Mouse (Mus musculus): ENCODE measurements around the gene Hist1h3b. TPM values are rescaled to one million over a fixed set of nuclear protein-coding genes. Genes with fewer than 3 reads are reported as not detected.
"Not testable (repeated sequence)": the region's sequence is repeated elsewhere in the genome, so short reads cannot be mapped to it uniquely, and the experiment has no call there.

Gene Hist1h3b
- polyA plus RNA-seq (2015; fragmentation: Nextera tagmentation; extraction: Ambion mirVana): 13.3 and 14.0 TPM in 2 replicates

DNA sequence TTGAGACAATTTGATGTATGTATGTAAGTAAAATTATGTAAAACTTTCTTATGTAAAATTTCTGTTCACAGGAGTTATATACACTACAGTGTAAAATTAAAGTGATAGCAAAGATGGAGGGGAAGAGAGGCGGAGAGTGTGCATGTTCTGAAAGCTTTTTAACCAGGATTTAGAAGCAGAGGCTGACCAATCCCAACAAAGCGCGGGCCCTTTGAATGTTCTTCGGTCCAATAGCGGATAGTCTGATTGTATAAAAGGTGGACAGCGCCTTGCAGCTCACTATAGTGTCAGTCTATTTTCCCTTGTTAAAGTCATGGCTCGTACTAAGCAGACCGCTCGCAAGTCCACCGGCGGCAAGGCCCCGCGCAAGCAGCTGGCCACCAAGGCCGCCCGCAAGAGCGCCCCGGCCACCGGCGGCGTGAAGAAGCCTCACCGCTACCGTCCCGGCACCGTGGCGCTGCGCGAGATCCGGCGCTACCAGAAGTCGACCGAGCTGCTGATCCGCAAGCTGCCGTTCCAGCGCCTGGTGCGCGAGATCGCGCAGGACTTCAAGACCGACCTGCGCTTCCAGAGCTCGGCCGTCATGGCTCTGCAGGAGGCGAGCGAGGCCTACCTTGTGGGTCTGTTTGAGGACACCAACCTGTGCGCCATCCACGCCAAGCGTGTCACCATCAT is at the start of gene Hist1h3b:
Gene Hist1h3b, plus strand, starts transcription at position 201 of the 675 bp plus-strand sequence.
- H3K9me3 ChIP-seq (ENCODE audit: control insufficient read depth, low read length); H3K36me3 ChIP-seq (ENCODE audit: control insufficient read depth, insufficient read depth, low read length); H3K27me3 ChIP-seq (ENCODE audit: control insufficient read depth, insufficient read depth, low read depth, low read length): not testable (repeated sequence)
- peak within 1 kb of the TSS; percentile 98 for H3K27ac ChIP-seq (ENCODE audit: low read length)
- peaks cover 14% of the 10 kb centered on the region for H3K4me1 ChIP-seq (replicated peaks; ENCODE audit: control insufficient read depth, insufficient read depth, low read length)
- H3K4me3 ChIP-seq (ENCODE audit: low read length): peak within 1 kb of the TSS; percentile 49
- under 1% methylated on average over 16 of the region's 47 CpGs for WGBS
- H3K4me2 ChIP-seq (ENCODE audit: low read depth, low read length): peak within 1 kb of the TSS; percentile 65
- peak within 1 kb of the TSS; percentile 67 for H3K9ac ChIP-seq (ENCODE audit: low read length)
- ATAC-seq (ENCODE audit: low read depth): peak; percentile 86

DNA sequence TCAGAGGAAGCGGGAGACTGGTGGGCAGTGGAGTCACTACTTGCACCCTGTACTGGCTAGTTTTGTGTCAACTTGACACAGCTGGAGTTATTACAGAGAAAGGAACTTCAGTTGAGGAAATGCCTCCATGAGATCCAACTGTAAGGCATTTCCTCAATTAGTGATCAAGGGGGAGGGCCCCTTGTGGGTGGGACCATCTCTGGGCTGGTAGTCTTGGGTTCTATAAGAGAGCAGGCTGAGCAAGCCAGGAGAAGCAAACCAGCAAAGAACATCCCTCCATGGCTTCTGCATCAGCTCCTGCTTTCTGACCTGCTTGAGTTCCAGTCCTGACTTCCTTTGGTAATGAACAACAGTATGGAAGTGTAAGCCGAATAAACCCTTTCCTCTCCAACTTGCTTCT is 49.3 kb upstream of the Hist1h3b start:
- not testable (repeated sequence) for H3K4me2 ChIP-seq (ENCODE audit: low read depth, low read length); H3K36me3 ChIP-seq (ENCODE audit: control insufficient read depth, insufficient read depth, low read length); H3K9me3 ChIP-seq (ENCODE audit: control insufficient read depth, low read length); H3K4me3 ChIP-seq (ENCODE audit: low read length); H3K9ac ChIP-seq (ENCODE audit: low read length); H3K27me3 ChIP-seq (ENCODE audit: control insufficient read depth, insufficient read depth, low read depth, low read length); H3K27ac ChIP-seq (ENCODE audit: low read length); ATAC-seq (ENCODE audit: low read depth)
- WGBS: 55% methylated on average over 2 of the region's 2 CpGs
- H3K4me1 ChIP-seq (replicated peaks; ENCODE audit: control insufficient read depth, insufficient read depth, low read length): peaks cover 11% of the 10 kb centered on the region; the same call in 1 of the 2 replicates

DNA sequence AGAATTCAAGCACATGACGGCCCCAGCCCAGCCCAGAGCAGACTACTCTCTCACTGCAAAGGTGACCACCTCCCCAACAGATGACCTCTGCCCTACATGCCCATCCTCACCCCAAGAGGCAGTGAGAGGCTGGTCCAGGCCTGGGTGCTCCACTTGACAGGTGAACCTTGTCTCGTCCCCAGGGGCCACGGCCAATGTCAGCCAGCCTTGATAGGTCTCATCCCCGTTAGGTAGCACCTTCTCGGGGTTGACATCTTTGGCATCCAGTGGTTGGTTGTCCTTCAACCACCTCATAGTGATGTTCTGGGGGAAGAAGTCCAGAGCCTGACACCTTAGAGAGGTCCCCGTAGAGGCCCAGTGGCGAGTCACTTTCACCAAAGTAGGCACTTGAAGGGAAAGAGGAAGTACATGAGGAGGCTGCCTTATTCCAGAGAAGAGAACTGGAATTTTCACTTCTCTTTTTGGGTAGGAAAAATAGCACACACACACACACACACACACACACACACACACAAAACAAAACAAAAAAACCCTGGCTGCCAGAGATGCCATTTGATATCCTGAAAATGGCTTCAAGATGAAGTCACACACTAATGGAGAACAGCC is 46.2 kb upstream of the Hist1h3b start:
- Histone ChIP-seq H3K9ac (ENCODE audit: low read length) (no peak overlapping the region), H3K27me3 (ENCODE audit: control insufficient read depth, insufficient read depth, low read depth, low read length) (no peaks in the 10 kb centered on the region), H3K4me1 (replicated peaks; ENCODE audit: control insufficient read depth, insufficient read depth, low read length) (peaks cover 7% of the 10 kb centered on the region; the same call in 1 of the 2 replicates), H3K4me2 (ENCODE audit: low read depth, low read length) (no peak overlapping the region), H3K9me3 (ENCODE audit: control insufficient read depth, low read length) (no peaks in the 10 kb centered on the region), H3K4me3 (ENCODE audit: low read length) (no peak overlapping the region), H3K27ac (ENCODE audit: low read length) (no peak overlapping the region), H3K36me3 (ENCODE audit: control insufficient read depth, insufficient read depth, low read length) (no peaks in the 10 kb centered on the region)
- WGBS: 84% methylated on average over 7 of the region's 7 CpGs
- no peak for ATAC-seq (ENCODE audit: low read depth)

DNA sequence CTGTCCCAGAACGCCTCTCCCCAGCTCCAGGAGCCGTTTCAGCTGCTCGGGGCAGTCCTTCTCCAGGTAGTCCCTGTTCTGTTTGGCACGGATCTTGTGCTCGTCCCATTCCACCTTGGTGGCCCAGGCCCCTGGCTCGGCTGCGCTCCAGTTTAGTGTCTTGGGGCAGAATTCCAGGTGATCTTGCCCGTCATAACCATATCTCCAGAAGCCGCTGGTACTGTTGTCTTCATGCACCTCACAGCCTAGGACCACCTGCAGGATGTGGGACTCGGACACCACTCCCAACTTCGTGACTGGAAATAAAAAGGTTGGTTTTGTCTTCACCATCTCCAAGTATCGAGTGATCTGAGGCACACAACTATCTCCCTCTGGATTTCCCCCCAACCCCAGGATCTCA is 45.3 kb upstream of the Hist1h3b start:
- Histone ChIP-seq H3K27ac (ENCODE audit: low read length) (no peak overlapping the region), H3K36me3 (ENCODE audit: control insufficient read depth, insufficient read depth, low read length) (no peaks in the 10 kb centered on the region), H3K4me2 (ENCODE audit: low read depth, low read length) (no peak overlapping the region), H3K9me3 (ENCODE audit: control insufficient read depth, low read length) (no peaks in the 10 kb centered on the region), H3K4me1 (replicated peaks; ENCODE audit: control insufficient read depth, insufficient read depth, low read length) (0 out of 2 replicates have a peak, but pooled peaks cover 4% of the 10 kb centered on the region), H3K27me3 (ENCODE audit: control insufficient read depth, insufficient read depth, low read depth, low read length) (no peaks in the 10 kb centered on the region), H3K4me3 (ENCODE audit: low read length) (no peak overlapping the region), H3K9ac (ENCODE audit: low read length) (no peak overlapping the region)
- WGBS: 86% methylated on average over 12 of the region's 12 CpGs
- ATAC-seq (ENCODE audit: low read depth): no peak

DNA sequence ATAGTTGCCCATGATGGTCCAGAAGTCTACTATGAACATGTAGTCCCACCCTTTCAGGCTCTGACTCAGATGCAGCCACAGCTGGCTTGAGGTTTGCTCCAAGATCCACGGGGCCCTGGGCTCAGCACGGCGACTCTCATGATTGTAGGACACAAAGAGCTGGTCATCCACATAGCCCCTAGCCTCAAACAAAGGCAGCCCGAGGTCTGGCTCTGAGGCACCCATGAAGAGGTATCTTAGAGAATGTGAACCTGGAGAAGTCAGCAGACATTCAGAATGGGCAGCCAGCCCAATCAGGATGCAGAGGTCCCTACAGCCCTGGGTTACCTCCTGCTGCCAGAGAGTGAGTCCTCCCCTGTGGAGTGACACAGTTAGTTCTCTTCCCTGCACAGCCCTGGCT is 44.0 kb upstream of the Hist1h3b start:
- Histone ChIP-seq H3K36me3 (ENCODE audit: control insufficient read depth, insufficient read depth, low read length) (no peaks in the 10 kb centered on the region), H3K9me3 (ENCODE audit: control insufficient read depth, low read length) (no peaks in the 10 kb centered on the region), H3K4me2 (ENCODE audit: low read depth, low read length) (no peak overlapping the region), H3K4me3 (ENCODE audit: low read length) (no peak overlapping the region), H3K27ac (ENCODE audit: low read length) (no peak overlapping the region), H3K4me1 (replicated peaks; ENCODE audit: control insufficient read depth, insufficient read depth, low read length) (0 out of 2 replicates have a peak, but pooled peaks cover 4% of the 10 kb centered on the region), H3K27me3 (ENCODE audit: control insufficient read depth, insufficient read depth, low read depth, low read length) (no peaks in the 10 kb centered on the region), H3K9ac (ENCODE audit: low read length) (no peak overlapping the region)
- 89% methylated on average over 4 of the region's 4 CpGs for WGBS
- no peak for ATAC-seq (ENCODE audit: low read depth)

DNA sequence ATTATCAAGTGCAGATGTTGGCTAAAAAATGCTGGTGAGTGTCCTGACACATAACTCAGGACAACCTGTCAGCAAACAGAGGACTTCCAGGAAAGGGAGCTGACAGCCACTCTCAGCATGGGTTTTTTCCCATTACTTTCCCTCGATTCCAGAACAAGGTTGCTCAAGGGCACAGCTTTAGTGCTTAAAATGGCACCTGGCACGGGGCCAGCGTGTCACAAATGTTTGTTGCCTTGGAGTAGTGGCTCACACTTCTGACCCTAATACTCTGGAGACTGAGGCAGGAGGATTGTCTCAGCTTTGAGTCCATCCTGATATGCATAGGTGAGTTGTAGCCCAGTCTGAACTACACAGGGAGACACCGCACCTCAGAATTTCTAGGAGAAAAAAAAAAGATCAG is 43.4 kb upstream of the Hist1h3b start:
- Histone ChIP-seq H3K4me1 (replicated peaks; ENCODE audit: control insufficient read depth, insufficient read depth, low read length) (0 out of 2 replicates have a peak, but pooled peaks cover 4% of the 10 kb centered on the region), H3K27ac (ENCODE audit: low read length) (no peak overlapping the region), H3K36me3 (ENCODE audit: control insufficient read depth, insufficient read depth, low read length) (no peaks in the 10 kb centered on the region), H3K9ac (ENCODE audit: low read length) (no peak overlapping the region), H3K4me2 (ENCODE audit: low read depth, low read length) (no peak overlapping the region), H3K4me3 (ENCODE audit: low read length) (no peak overlapping the region), H3K27me3 (ENCODE audit: control insufficient read depth, insufficient read depth, low read depth, low read length) (no peaks in the 10 kb centered on the region), H3K9me3 (ENCODE audit: control insufficient read depth, low read length) (no peaks in the 10 kb centered on the region)
- no peak for ATAC-seq (ENCODE audit: low read depth)
- 70% methylated on average over 4 of the region's 4 CpGs for WGBS

DNA sequence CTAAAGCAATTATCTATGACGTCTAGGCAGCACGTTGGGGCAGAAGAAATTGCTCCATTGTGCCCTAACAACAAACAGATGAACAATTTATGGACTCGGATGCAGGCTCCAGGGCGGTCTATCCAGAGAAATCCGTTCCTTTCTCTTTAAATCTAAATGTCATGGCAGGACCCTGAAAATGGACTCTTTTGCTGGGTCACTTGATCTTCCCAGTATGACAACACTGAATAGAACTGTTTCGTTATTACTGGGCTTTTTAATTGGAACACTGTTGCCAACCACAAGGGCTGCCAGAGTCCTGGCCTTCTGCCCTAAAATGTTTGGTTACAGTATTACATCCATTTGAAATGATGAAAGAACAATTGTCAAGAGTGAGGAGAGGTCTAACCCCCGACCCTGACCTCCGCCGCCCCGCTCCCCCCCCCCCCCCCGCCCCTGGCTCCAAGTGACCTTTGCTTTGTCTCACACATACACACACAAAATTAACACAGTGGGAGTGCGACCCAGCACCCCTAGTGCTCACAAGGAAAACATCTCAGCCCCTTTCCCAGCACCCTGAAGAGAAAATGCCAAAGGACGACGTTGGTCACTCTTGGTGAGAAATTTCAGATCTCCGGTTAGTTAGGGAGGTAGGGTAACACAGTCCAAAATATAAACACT is 42.2 kb upstream of the Hist1h3b start:
- H3K9ac ChIP-seq (ENCODE audit: low read length): peak overlapping the region; percentile 69
- no peaks in the 10 kb centered on the region for H3K9me3 ChIP-seq (ENCODE audit: control insufficient read depth, low read length)
- H3K4me2 ChIP-seq (ENCODE audit: low read depth, low read length): peak overlapping the region; percentile 78
- no peaks in the 10 kb centered on the region for H3K36me3 ChIP-seq (ENCODE audit: control insufficient read depth, insufficient read depth, low read length)
- ATAC-seq (ENCODE audit: low read depth): peak; percentile 28; the same call in 1 of the 2 replicates
- no peaks in the 10 kb centered on the region for H3K27me3 ChIP-seq (ENCODE audit: control insufficient read depth, insufficient read depth, low read depth, low read length)
- WGBS: 29% methylated on average over 13 of the region's 15 CpGs
- 0 out of 2 replicates have a peak overlapping the region, but pooled peaks have one; percentile 27 for H3K27ac ChIP-seq (ENCODE audit: low read length)
- 0 out of 2 replicates have a peak, but pooled peaks cover 4% of the 10 kb centered on the region for H3K4me1 ChIP-seq (replicated peaks; ENCODE audit: control insufficient read depth, insufficient read depth, low read length)
- peak overlapping the region; percentile 55 for H3K4me3 ChIP-seq (ENCODE audit: low read length)

DNA sequence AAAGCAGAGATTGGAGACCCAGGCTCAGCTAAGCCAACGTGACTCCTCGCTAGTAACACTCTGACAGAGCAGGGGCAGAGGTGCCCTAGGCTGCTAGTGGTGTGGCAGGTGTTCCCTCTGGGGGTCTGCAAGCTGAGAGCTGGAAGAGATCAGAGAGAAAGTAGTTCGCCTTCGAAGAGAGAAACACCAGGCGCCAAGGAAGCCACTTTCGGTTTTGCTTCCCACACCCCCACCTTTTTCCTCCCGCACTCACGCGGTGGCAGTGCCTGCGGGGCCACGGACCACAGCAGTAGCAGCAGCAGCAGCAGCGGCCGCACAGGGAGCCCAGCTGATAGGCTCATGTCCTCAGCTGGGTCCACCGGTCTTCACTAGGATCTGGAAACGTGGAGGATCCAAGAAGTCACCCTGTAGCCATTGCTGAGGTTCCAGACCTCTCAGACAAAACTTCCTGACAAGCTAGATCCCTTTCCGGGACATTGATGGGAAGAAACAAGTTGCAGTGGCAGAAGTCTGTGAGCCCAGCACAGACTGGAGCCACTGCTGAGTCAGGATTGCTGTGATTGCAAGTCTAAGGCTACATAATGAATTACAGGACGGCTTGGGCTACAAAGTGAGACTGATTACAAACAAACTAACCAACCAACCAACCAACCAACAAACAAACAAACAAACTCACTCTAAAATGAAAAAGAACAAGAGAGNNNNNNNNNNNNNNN is 41.5 kb upstream of the Hist1h3b start, which contains the start of gene Hfe:
Gene Hfe, minus strand, starts transcription at position 481 of the 716 bp plus-strand sequence.
- H3K4me3 ChIP-seq (ENCODE audit: low read length): peak within 1 kb of the TSS; percentile 55
- H3K36me3 ChIP-seq (ENCODE audit: control insufficient read depth, insufficient read depth, low read length): no peaks in the 10 kb centered on the region
- H3K4me2 ChIP-seq (ENCODE audit: low read depth, low read length): peak within 1 kb of the TSS; percentile 78
- no peaks in the 10 kb centered on the region for H3K9me3 ChIP-seq (ENCODE audit: control insufficient read depth, low read length)
- peak within 1 kb of the TSS; percentile 69 for H3K9ac ChIP-seq (ENCODE audit: low read length)
- WGBS: 3% methylated on average over 17 of the region's 17 CpGs
- ATAC-seq (ENCODE audit: low read depth): peak; percentile 77
- H3K27me3 ChIP-seq (ENCODE audit: control insufficient read depth, insufficient read depth, low read depth, low read length): no peaks in the 10 kb centered on the region
- H3K4me1 ChIP-seq (replicated peaks; ENCODE audit: control insufficient read depth, insufficient read depth, low read length): 0 out of 2 replicates have a peak, but pooled peaks cover 4% of the 10 kb centered on the region
- H3K27ac ChIP-seq (ENCODE audit: low read length): 0 out of 2 replicates have a peak within 1 kb of the TSS, but pooled peaks have one; percentile 27

Measured in lung, embryonic 16.5 days (tissue).